In the genomic region with DNA sequence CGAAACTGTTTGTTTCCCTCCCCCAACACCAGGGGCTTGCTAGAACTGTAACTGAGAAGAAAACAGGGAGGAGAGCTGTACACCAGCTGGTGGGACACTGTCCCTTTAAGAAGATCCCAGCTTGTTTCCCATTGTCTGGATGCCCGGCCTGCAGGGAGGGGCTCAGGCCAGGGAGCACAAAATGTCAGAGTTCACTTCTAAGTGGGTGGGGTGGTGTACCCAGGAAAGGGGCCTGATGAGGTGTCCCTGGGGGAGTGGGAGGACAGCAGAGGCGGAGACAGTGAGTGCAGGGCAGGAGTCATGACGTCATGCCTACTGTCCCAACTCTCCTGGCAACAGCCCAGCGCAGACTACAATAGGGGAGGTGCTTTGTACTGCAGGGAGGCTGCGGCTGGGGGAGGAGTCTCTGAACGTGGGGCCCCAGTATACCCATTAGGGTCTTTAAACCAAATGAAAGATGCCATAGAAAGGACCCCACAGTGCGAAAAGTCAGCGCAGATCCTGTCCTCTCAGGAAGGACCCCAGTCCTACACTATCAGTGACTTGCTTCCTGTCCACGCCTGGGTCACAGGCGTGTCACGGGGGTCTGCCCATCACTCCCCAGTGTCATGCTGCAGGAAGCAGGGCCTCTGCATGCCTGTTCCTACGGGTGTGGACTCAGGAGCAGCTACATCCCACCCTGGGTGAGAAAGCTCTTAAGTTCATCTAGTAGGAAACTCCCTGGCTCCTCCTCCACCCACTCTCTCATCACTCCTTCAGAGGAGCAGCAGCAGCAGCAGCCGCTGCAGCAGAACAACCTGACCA, we compare ENCODE assay signal across 8 mouse cellular contexts. TPM values are rescaled to one million over a fixed set of nuclear protein-coding genes. Genes with fewer than 3 reads are reported as not detected.
A peak's percentile ranks its signal among the peaks of the same experiment; 100 is the strongest.
DNase-seq lines count a peak whose midpoint lies in the region; ATAC-seq lines count a peak whose summit lies in the region.

No protein-coding gene starts in this region.

- intact Hi-C loops in heart, postnatal 36 days (cut with DNase I), result loop anchor here (1.0 kb wide), 1 partner anchor 12 kb away; a partner anchor contains a TSS

- peak overlapping the region; percentile 53 for H3K4me2 ChIP-seq in forebrain, embryonic 15.5 days (replicated peaks)
- peak overlapping the region; percentile 72 for H3K4me2 ChIP-seq in neural tube, embryonic 12.5 days (replicated peaks)

- peak overlapping the region; percentile 48 for H3K9ac ChIP-seq in forebrain, embryonic 15.5 days (replicated peaks)
- H3K9ac ChIP-seq in neural tube, embryonic 12.5 days, result peak overlapping the region; percentile 53

- H3K4me3 ChIP-seq in forebrain, embryonic 15.5 days, result peak overlapping the region; percentile 31
- H3K4me3 ChIP-seq in neural tube, embryonic 12.5 days, result peak overlapping the region; percentile 23

- no peaks in the 10 kb centered on the region for H3K27me3 ChIP-seq in forebrain, embryonic 15.5 days
- no peaks in the 10 kb centered on the region for H3K27me3 ChIP-seq in neural tube, embryonic 12.5 days (replicated peaks)

- peaks cover 16% of the 10 kb centered on the region for H3K4me1 ChIP-seq in forebrain, embryonic 15.5 days
- peaks cover 43% of the 10 kb centered on the region for H3K4me1 ChIP-seq in neural tube, embryonic 12.5 days

- peak; percentile 10 to 23 for DNase-seq in CD8-positive naive resting alpha-beta T cell, adult 2 months (ENCODE audit: low read depth in 2 of 2, low spot score in 2 of 2)
- peak; percentile 53 to 69 for DNase-seq in adrenal gland, postnatal 4 days (ENCODE audit: low spot score in 2 of 2)
- peak; percentile 86 to 88 for DNase-seq in heart, postnatal 36 days
- DNase-seq in large intestine, adult 2 months (ENCODE audit: low read depth, low spot score), result peak; percentile 52
- DNase-seq in lung, adult 18-20 months, result peak; percentile 91 to 95
- DNase-seq in thymus, adult 18-20 months, result peak; percentile 28 to 53

- no peaks in the 10 kb centered on the region for H3K9me3 ChIP-seq in forebrain, embryonic 15.5 days
- H3K9me3 ChIP-seq in neural tube, embryonic 12.5 days, result no peaks in the 10 kb centered on the region

- peak; percentile 62 for ATAC-seq in forebrain, embryonic 15.5 days (replicated peaks)
- peak; percentile 90 for ATAC-seq in neural tube, embryonic 12.5 days (ENCODE audit: low FRiP score, low read depth)

- H3K36me3 ChIP-seq in forebrain, embryonic 15.5 days, result peaks cover 11% of the 10 kb centered on the region
- peaks cover 25% of the 10 kb centered on the region for H3K36me3 ChIP-seq in neural tube, embryonic 12.5 days

- peak overlapping the region; percentile 31 for H3K27ac ChIP-seq in forebrain, embryonic 15.5 days (replicated peaks)
- H3K27ac ChIP-seq in neural tube, embryonic 12.5 days, result peak overlapping the region; percentile 82

- 3% methylated on average over 14 of the region's 14 CpGs for WGBS in forebrain, embryonic 15.5 days
- WGBS in large intestine, adult 2 months, result 6% methylated on average over 14 of the region's 14 CpGs
- 2% methylated on average over 14 of the region's 14 CpGs for WGBS in neural tube, embryonic 12.5 days

RNA-seq across cellular contexts. Expression of a gene that starts 12.2 kb away (rescaled TPM):
- 10 to 100 TPM; 31.1 to 32.3 TPM for total RNA-seq in adrenal gland, postnatal 4 days (2021)
- 16.0 and 16.9 TPM in 2 replicates for polyA plus RNA-seq in forebrain, embryonic 15.5 days (2015; fragmentation: Nextera tagmentation; extraction: Ambion mirVana)
- 1 to 10 TPM; 4.5 to 4.9 TPM for total RNA-seq in heart, postnatal 36 days (2021)
- 5.4 and 7.1 TPM in 2 replicates for polyA plus RNA-seq in large intestine, adult 2 months (2012; rRNA removed)
- polyA plus RNA-seq in neural tube, embryonic 12.5 days (2016; fragmentation: Nextera tagmentation; extraction: Ambion mirVana), result 18.8 and 24.3 TPM in 2 replicates

RNA-seq across cellular contexts. Expression of a gene that starts 36.9 kb away (rescaled TPM):
- 100 to 1,000 TPM; 336 to 353 TPM for total RNA-seq in adrenal gland, postnatal 4 days (2021)
- 405 and 408 TPM in 2 replicates for polyA plus RNA-seq in forebrain, embryonic 15.5 days (2015; fragmentation: Nextera tagmentation; extraction: Ambion mirVana)
- total RNA-seq in heart, postnatal 36 days (2021), result 100 to 1,000 TPM; 143 to 145 TPM
- 246 and 261 TPM in 2 replicates for polyA plus RNA-seq in large intestine, adult 2 months (2012; rRNA removed)
- 421 and 426 TPM in 2 replicates for polyA plus RNA-seq in neural tube, embryonic 12.5 days (2016; fragmentation: Nextera tagmentation; extraction: Ambion mirVana)

Comparison
In these comparisons a context has a peak if more than half of its experiments do, and no peak if none do; other contexts are left out.
1. Peak in every context shown above with its lines: DNase-seq, ATAC-seq, H3K4me3 ChIP-seq and H3K27ac ChIP-seq.
2. DNase-seq: peak in every context shown above with its lines; median percentile 93 in lung, adult 18-20 months; 87 in heart, postnatal 36 days; 61 in adrenal gland, postnatal 4 days; 52 in large intestine, adult 2 months; 40 in thymus, adult 18-20 months; 16 in CD8-positive naive resting alpha-beta T cell, adult 2 months.